In the genomic region with DNA sequence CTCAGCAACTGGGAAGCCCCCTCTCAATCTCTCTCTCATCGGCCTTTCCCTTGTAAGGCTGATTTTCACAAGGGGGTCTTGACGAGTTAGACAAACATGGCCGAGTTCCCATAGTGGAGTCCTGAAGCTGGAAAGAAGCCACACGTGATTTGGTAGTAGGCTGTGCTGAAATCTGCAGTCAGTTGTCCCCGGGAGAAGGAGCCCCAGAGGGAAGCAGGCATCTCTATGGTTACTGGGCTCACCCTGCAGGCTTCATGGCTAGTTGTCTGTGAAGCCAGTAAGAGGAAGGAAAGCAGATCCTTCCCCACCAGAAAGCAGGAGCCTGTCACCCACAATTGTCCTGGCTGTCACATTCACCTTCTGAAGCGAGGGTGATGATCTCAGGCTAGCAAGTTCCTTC, we compare ENCODE assay signal across 28 mouse cellular contexts.
DNase-seq lines count a peak whose midpoint lies in the region; ATAC-seq lines count a peak whose summit lies in the region.
"Had no signal": no experiment of that assay in that cellular context is flagged by ENCODE, and none has a peak within 500 bp of the region (broad histone marks: within the 10 kb centered on the region; RNA-seq: fewer than 3 reads in every experiment).

No protein-coding gene starts in this region.

- no peaks in the 10 kb centered on the region for H3K9me3 ChIP-seq in hindbrain, embryonic 16.5 days (ENCODE audit: control insufficient read depth, low read length)
- no peaks in the 10 kb centered on the region for H3K9me3 ChIP-seq in hindbrain, embryonic 11.5 days (ENCODE audit: control insufficient read depth, low read length)
- H3K9me3 ChIP-seq: forebrain, embryonic 12.5 days; kidney, embryonic 15.5 days; liver, embryonic 12.5 days; neural tube, embryonic 13.5 days; stomach, embryonic 15.5 days had no signal

- no peak overlapping the region for H3K27ac ChIP-seq in hindbrain, embryonic 16.5 days (ENCODE audit: low read depth, low read length)
- H3K27ac ChIP-seq in hindbrain, embryonic 11.5 days (ENCODE audit: low read depth, low read length), result no peak overlapping the region
- H3K27ac ChIP-seq: forebrain, embryonic 12.5 days; hindbrain, embryonic 14.5 days; kidney, embryonic 15.5 days; liver, embryonic 12.5 days; neural tube, embryonic 13.5 days; stomach, embryonic 15.5 days had no signal

- intact Hi-C loops in left cerebral cortex, postnatal 14 days (cut with DNase I), result no loop called here

- H3K27me3 ChIP-seq in hindbrain, embryonic 16.5 days (replicated peaks; ENCODE audit: control insufficient read depth, insufficient read depth, low read length), result no peaks in the 10 kb centered on the region
- H3K27me3 ChIP-seq in hindbrain, embryonic 11.5 days (ENCODE audit: control insufficient read depth, insufficient read depth, low read length), result no peaks in the 10 kb centered on the region
- H3K27me3 ChIP-seq: forebrain, embryonic 12.5 days; kidney, embryonic 15.5 days; liver, embryonic 12.5 days; neural tube, embryonic 13.5 days; Patski; stomach, embryonic 15.5 days had no signal

- DNase-seq in hindbrain, embryonic 11.5 days (ENCODE audit: low spot score), result no peak
- peak; percentile 26 to 51 for DNase-seq in left cerebral cortex, postnatal 14 days (ENCODE audit: low spot score in 2 of 2)
- DNase-seq in left cerebral cortex, adult 9 months (ENCODE audit: low spot score in 2 of 2), result no peak
- DNase-seq in R1 (ENCODE audit: low read depth, low spot score), result peak; percentile 38
- peak; percentile 39 for DNase-seq in brain, adult 2 months (ENCODE audit: low read depth, low spot score)
- DNase-seq in Muller cell, postnatal 12 days (ENCODE audit: inconsistent ontology term), result no peak
- DNase-seq in urinary bladder, postnatal 4 days (ENCODE audit: low spot score in 2 of 2), result no peak
- DNase-seq: adrenal gland, postnatal 25 days; B cell, adult 2 months; cerebellum, adult 9-10 months; gastrocnemius, postnatal 36 days; heart, postnatal 36 days; kidney, adult 18-20 months; kidney, postnatal 25 days; left cerebral cortex, postnatal 4 days; liver, postnatal 0 days; lung, postnatal 36 days had no signal

- H3K4me3 ChIP-seq in hindbrain, embryonic 16.5 days (ENCODE audit: low read length), result no peak overlapping the region
- no peak overlapping the region for H3K4me3 ChIP-seq in hindbrain, embryonic 11.5 days (ENCODE audit: low read depth, low read length)
- H3K4me3 ChIP-seq: erythroblast, embryonic 14.5 days; forebrain, embryonic 12.5 days; kidney, embryonic 15.5 days; liver, embryonic 12.5 days; neural tube, embryonic 13.5 days; stomach, embryonic 15.5 days had no signal

- WGBS in hindbrain, embryonic 16.5 days, result 55% methylated on average over 6 of the region's 6 CpGs
- 83% methylated on average over 6 of the region's 6 CpGs for WGBS in hindbrain, embryonic 11.5 days

- H3K4me2 ChIP-seq in hindbrain, embryonic 16.5 days (ENCODE audit: low read length), result no peak overlapping the region
- H3K4me2 ChIP-seq in hindbrain, embryonic 11.5 days (replicated peaks; ENCODE audit: low read depth, low read length), result no peak overlapping the region
- H3K4me2 ChIP-seq: forebrain, embryonic 12.5 days; heart, embryonic 11.5 days; hindbrain, embryonic 14.5 days; kidney, embryonic 15.5 days; liver, embryonic 12.5 days; midbrain, embryonic 11.5 days; neural tube, embryonic 13.5 days; stomach, embryonic 15.5 days had no signal

- H3K9ac ChIP-seq in hindbrain, embryonic 16.5 days (ENCODE audit: low read depth, low read length), result no peak overlapping the region
- H3K9ac ChIP-seq in hindbrain, embryonic 11.5 days (ENCODE audit: low read depth, low read length), result no peak overlapping the region
- H3K9ac ChIP-seq: forebrain, embryonic 12.5 days; hindbrain, embryonic 14.5 days; kidney, embryonic 15.5 days; liver, embryonic 12.5 days; liver, postnatal 0 days; neural tube, embryonic 13.5 days; stomach, embryonic 15.5 days had no signal

- 0 out of 2 replicates have a peak, but pooled peaks have one; percentile 34 for ATAC-seq in hindbrain, embryonic 16.5 days
- no peak for ATAC-seq in hindbrain, embryonic 11.5 days (ENCODE audit: low FRiP score)
- ATAC-seq: liver, embryonic 12.5 days; liver, postnatal 0 days; Patski had no signal

- peaks cover 2% of the 10 kb centered on the region; the same call in 1 of the 2 replicates for H3K4me1 ChIP-seq in hindbrain, embryonic 16.5 days (ENCODE audit: control insufficient read depth, insufficient read depth, low read depth, low read length)
- no peaks in the 10 kb centered on the region for H3K4me1 ChIP-seq in hindbrain, embryonic 11.5 days (replicated peaks; ENCODE audit: control insufficient read depth, insufficient read depth, low read length)
- H3K4me1 ChIP-seq: forebrain, embryonic 12.5 days; kidney, embryonic 15.5 days; liver, embryonic 12.5 days; neural tube, embryonic 13.5 days; stomach, embryonic 15.5 days had no signal

- no peaks in the 10 kb centered on the region for H3K36me3 ChIP-seq in hindbrain, embryonic 16.5 days (ENCODE audit: control insufficient read depth, insufficient read depth, low read length)
- H3K36me3 ChIP-seq in hindbrain, embryonic 11.5 days (ENCODE audit: control insufficient read depth, insufficient read depth, low read length), result no peaks in the 10 kb centered on the region
- H3K36me3 ChIP-seq: forebrain, embryonic 12.5 days; kidney, embryonic 15.5 days; liver, embryonic 12.5 days; neural tube, embryonic 13.5 days; stomach, embryonic 15.5 days had no signal

Comparison
In these comparisons a context has a peak if more than half of its experiments do, and no peak if none do; other contexts are left out.
1. DNase-seq: peak in left cerebral cortex, postnatal 14 days (2 of 2), R1 (single experiment) and brain, adult 2 months (single experiment); none in hindbrain, embryonic 11.5 days (single experiment), left cerebral cortex, adult 9 months (0 of 2), Muller cell, postnatal 12 days (single experiment) and urinary bladder, postnatal 4 days (0 of 2).